Mouse (Mus musculus): ENCODE data around the gene Gpr62. TPM values are rescaled to one million over a fixed set of nuclear protein-coding genes. Genes with fewer than 3 reads are reported as not detected.
A peak's percentile ranks its signal among the peaks of the same experiment; 100 is the strongest.

Gpr62 gene
- polyA plus RNA-seq, 1 experiment from 2014 or later = 1.3 TPM

DNA sequence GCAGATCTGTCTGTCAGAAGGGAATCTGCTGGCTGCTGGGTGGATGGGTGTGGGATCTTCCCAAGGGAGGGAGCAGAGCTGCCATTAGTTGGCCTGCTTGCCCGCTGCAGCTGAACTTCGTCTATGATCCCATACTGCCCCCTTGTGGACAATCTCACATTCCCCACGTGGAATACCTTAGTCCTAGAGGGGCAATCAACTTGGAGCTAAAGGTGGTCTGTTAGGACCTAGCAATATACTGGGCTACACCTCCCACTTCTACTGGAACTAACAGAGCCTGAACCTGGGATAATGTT lies 43.9 kb downstream of the Gpr62 start:
- peak; percentile 86 for ATAC-seq
- Histone ChIP-seq H3K27me3 (replicated peaks; ENCODE audit: control insufficient read depth, insufficient read depth, low read length) (no peaks in the 10 kb centered on the region), H3K4me1 (ENCODE audit: control insufficient read depth, insufficient read depth, low read depth, low read length) (peaks cover 29% of the 10 kb centered on the region), H3K4me2 (ENCODE audit: low read length) (peak overlapping the region; percentile 42), H3K9me3 (ENCODE audit: control insufficient read depth, low read length) (no peaks in the 10 kb centered on the region), H3K9ac (ENCODE audit: low read depth, low read length) (no peak overlapping the region), H3K36me3 (ENCODE audit: control insufficient read depth, insufficient read depth, low read length) (no peaks in the 10 kb centered on the region), H3K4me3 (ENCODE audit: low read length) (no peak overlapping the region), H3K27ac (ENCODE audit: low read depth, low read length) (no peak overlapping the region)
- 0% methylated on average over 3 of the region's 3 CpGs for WGBS

GRCm38 (mm10) chr9:106421033-106421864 lies 44.5 kb downstream of the Gpr62 start:
- Histone ChIP-seq H3K36me3 (ENCODE audit: control insufficient read depth, insufficient read depth, low read length) (no peaks in the 10 kb centered on the region), H3K9ac (ENCODE audit: low read depth, low read length) (no peak overlapping the region), H3K27me3 (replicated peaks; ENCODE audit: control insufficient read depth, insufficient read depth, low read length) (no peaks in the 10 kb centered on the region), H3K9me3 (ENCODE audit: control insufficient read depth, low read length) (no peaks in the 10 kb centered on the region), H3K4me3 (ENCODE audit: low read length) (no peak overlapping the region), H3K4me1 (ENCODE audit: control insufficient read depth, insufficient read depth, low read depth, low read length) (peaks cover 29% of the 10 kb centered on the region), H3K4me2 (ENCODE audit: low read length) (peak overlapping the region; percentile 42), H3K27ac (ENCODE audit: low read depth, low read length) (no peak overlapping the region)
- 6% methylated on average over 18 of the region's 18 CpGs for WGBS
- ATAC-seq = peak; percentile 22

GRCm38 (mm10) chr9:106420608-106421007 lies 45.1 kb downstream of the Gpr62 start:
- H3K9me3 ChIP-seq (ENCODE audit: control insufficient read depth, low read length) = no peaks in the 10 kb centered on the region
- WGBS = 4% methylated on average over 2 of the region's 2 CpGs
- ATAC-seq = no peak
- H3K9ac ChIP-seq (ENCODE audit: low read depth, low read length) = no peak overlapping the region
- H3K36me3 ChIP-seq (ENCODE audit: control insufficient read depth, insufficient read depth, low read length) = no peaks in the 10 kb centered on the region
- H3K4me1 ChIP-seq (ENCODE audit: control insufficient read depth, insufficient read depth, low read depth, low read length) = peaks cover 29% of the 10 kb centered on the region
- H3K27ac ChIP-seq (ENCODE audit: low read depth, low read length) = no peak overlapping the region
- H3K27me3 ChIP-seq (replicated peaks; ENCODE audit: control insufficient read depth, insufficient read depth, low read length) = no peaks in the 10 kb centered on the region
- H3K4me2 ChIP-seq (ENCODE audit: low read length) = peak overlapping the region; percentile 42
- no peak overlapping the region for H3K4me3 ChIP-seq (ENCODE audit: low read length)

DNA sequence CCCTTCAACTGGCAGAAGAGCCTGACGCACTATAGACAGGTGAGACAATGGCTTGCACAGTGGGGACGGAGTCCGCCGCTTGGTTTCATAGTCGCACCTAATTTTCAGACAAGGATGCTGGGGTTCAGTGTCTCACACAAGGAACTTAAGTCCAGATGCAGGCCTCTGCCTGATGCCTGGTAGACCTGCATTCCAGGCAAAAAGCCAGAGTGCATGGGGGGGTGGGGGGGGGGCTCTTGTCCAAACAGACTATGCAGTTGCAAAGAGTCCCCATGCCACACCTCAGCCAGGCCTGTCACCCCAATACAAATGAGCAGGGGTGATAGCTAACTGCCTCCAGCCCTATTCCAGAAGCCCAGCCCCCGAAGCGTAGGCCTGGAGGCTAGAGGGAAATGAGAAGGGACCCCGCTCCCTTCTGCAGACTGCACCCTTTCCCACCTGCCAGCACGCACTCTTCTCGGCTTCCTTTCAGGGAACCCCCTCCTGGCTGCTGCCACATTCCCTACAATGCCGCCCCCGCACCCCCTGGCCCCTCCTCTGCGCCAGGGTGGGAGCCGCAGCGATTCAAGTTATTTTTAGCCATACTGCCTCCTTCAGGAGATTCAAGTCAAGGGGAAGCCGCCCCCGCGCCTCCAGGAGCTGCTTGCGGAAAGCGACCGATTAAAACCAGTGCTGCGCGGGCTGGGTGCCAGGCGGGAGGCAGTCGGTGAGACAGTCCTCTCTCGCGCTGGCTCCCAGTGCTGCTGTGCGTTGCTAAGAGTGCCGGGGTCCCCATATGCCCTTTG lies 47.7 kb downstream of the Gpr62 start:
- 19% methylated on average over 21 of the region's 29 CpGs for WGBS
- no peaks in the 10 kb centered on the region for H3K27me3 ChIP-seq (replicated peaks; ENCODE audit: control insufficient read depth, insufficient read depth, low read length)
- H3K27ac ChIP-seq (ENCODE audit: low read depth, low read length) = peak overlapping the region; percentile 59

GRCm38 (mm10) chr9:106416826-106417225 lies 48.9 kb downstream of the Gpr62 start:
- no peak overlapping the region for H3K27ac ChIP-seq (ENCODE audit: low read depth, low read length)
- WGBS = 92% methylated on average over 6 of the region's 6 CpGs
- H3K9ac ChIP-seq (ENCODE audit: low read depth, low read length) = no peak overlapping the region
- peaks cover 29% of the 10 kb centered on the region for H3K4me1 ChIP-seq (ENCODE audit: control insufficient read depth, insufficient read depth, low read depth, low read length)
- ATAC-seq = no peak
- H3K36me3 ChIP-seq (ENCODE audit: control insufficient read depth, insufficient read depth, low read length) = no peaks in the 10 kb centered on the region
- H3K27me3 ChIP-seq (replicated peaks; ENCODE audit: control insufficient read depth, insufficient read depth, low read length) = no peaks in the 10 kb centered on the region
- no peaks in the 10 kb centered on the region for H3K9me3 ChIP-seq (ENCODE audit: control insufficient read depth, low read length)
- no peak overlapping the region for H3K4me3 ChIP-seq (ENCODE audit: low read length)
- H3K4me2 ChIP-seq (ENCODE audit: low read length) = no peak overlapping the region

More for the DNA sequence above, 47.7 kb downstream of the Gpr62 start:
- ATAC-seq = peak; percentile 76
- Histone ChIP-seq H3K36me3 (ENCODE audit: control insufficient read depth, insufficient read depth, low read length) (no peaks in the 10 kb centered on the region), H3K9ac (ENCODE audit: low read depth, low read length) (peak overlapping the region; percentile 65), H3K4me1 (ENCODE audit: control insufficient read depth, insufficient read depth, low read depth, low read length) (peaks cover 29% of the 10 kb centered on the region), H3K4me3 (ENCODE audit: low read length) (peak overlapping the region; percentile 29), H3K4me2 (ENCODE audit: low read length) (peak overlapping the region; percentile 79), H3K9me3 (ENCODE audit: control insufficient read depth, low read length) (no peaks in the 10 kb centered on the region)

Other genes starting within 250 kb of the Gpr62 start
- gene Tlr9, start 243.3 kb downstream of the Gpr62 start, polyA plus RNA-seq (2015; fragmentation: Nextera tagmentation; extraction: Ambion mirVana) = 0.04 and 0.09 TPM in 2 replicates
- gene Alas1, start 217.3 kb downstream of the Gpr62 start, polyA plus RNA-seq (2015; fragmentation: Nextera tagmentation; extraction: Ambion mirVana) = 105 and 112 TPM in 2 replicates
- gene Poc1a, start 184.9 kb downstream of the Gpr62 start, polyA plus RNA-seq (2015; fragmentation: Nextera tagmentation; extraction: Ambion mirVana) = 8.9 and 9.7 TPM in 2 replicates
- gene Dusp7, start 97.3 kb downstream of the Gpr62 start, polyA plus RNA-seq (2015; fragmentation: Nextera tagmentation; extraction: Ambion mirVana) = 12.5 and 13.1 TPM in 2 replicates
- gene Rpl29, start 36.5 kb downstream of the Gpr62 start, polyA plus RNA-seq (2015; fragmentation: Nextera tagmentation; extraction: Ambion mirVana) = 603 and 620 TPM in 2 replicates
- 26.2 and 26.6 TPM in 2 replicates for gene Acy1, start 27.6 kb downstream of the Gpr62 start, polyA plus RNA-seq (2015; fragmentation: Nextera tagmentation; extraction: Ambion mirVana)
- gene Abhd14b, start 18.5 kb downstream of the Gpr62 start, polyA plus RNA-seq (2015; fragmentation: Nextera tagmentation; extraction: Ambion mirVana) = 12.1 and 13.2 TPM in 2 replicates
- gene Abhd14a, start 18.3 kb downstream of the Gpr62 start, polyA plus RNA-seq (2015; fragmentation: Nextera tagmentation; extraction: Ambion mirVana) = 83.8 and 87.8 TPM in 2 replicates
- 228 and 235 TPM in 2 replicates for gene Pcbp4, start 12.6 kb downstream of the Gpr62 start, polyA plus RNA-seq (2015; fragmentation: Nextera tagmentation; extraction: Ambion mirVana)
- 43.1 and 43.9 TPM in 2 replicates for gene Rrp9, start 10.0 kb upstream of the Gpr62 start, polyA plus RNA-seq (2015; fragmentation: Nextera tagmentation; extraction: Ambion mirVana)
- 1.3 TPM in 2 replicates for gene Parp3, start 11.0 kb upstream of the Gpr62 start, polyA plus RNA-seq (2015; fragmentation: Nextera tagmentation; extraction: Ambion mirVana)
- not detected in 2 replicates for gene Iqcf1, start 34.0 kb upstream of the Gpr62 start, polyA plus RNA-seq (2015; fragmentation: Nextera tagmentation; extraction: Ambion mirVana)
- gene Iqcf5, start 48.6 kb upstream of the Gpr62 start, polyA plus RNA-seq (2015; fragmentation: Nextera tagmentation; extraction: Ambion mirVana) = not detected in 2 replicates
- gene Iqcf3, start 95.7 kb upstream of the Gpr62 start, polyA plus RNA-seq (2015; fragmentation: Nextera tagmentation; extraction: Ambion mirVana) = not detected in 2 replicates
- not detected in 2 replicates for gene Iqcf4, start 105.1 kb upstream of the Gpr62 start, polyA plus RNA-seq (2015; fragmentation: Nextera tagmentation; extraction: Ambion mirVana)
- not detected in 2 replicates for gene Iqcf6, start 160.6 kb upstream of the Gpr62 start, polyA plus RNA-seq (2015; fragmentation: Nextera tagmentation; extraction: Ambion mirVana)
- 11.3 and 12.3 TPM in 2 replicates for gene Grm2, start 190.1 kb upstream of the Gpr62 start, polyA plus RNA-seq (2015; fragmentation: Nextera tagmentation; extraction: Ambion mirVana)
- gene Tex264, start 220.0 kb upstream of the Gpr62 start, polyA plus RNA-seq (2015; fragmentation: Nextera tagmentation; extraction: Ambion mirVana) = 86.1 and 91.0 TPM in 2 replicates